In the genomic region with DNA sequence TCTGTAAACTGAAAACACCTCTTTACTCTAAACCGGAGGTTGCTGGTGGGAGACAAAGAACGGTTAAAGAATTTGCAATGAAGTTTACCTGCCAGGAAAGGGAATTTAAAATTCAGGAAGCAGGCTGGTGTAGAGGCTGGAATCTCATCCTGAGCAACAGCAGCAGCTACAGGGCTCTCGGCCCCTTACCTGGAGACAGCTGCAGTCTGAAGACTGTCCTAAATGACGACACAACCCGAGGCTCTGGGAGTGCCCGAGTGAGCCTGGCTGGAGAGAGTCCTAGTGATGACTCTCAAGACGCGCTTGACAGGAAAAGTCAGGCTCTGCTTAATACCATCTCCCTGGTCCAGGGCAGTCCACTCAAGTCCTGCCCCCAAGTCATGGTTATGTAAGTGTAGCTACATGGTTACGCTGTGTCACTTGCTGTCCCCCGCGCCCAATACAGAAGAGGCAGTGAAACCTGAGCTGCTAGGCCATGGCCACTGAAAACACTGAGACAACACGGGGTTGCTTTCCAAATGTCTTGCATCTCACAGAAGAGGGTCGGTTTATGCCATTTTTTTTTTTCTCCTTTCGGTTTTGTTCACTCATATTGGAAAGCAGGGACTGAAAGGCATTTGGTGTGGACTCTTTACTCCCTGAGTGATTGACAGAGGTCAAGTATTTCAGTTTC, we compare ENCODE assay signal across 8 mouse cellular contexts. TPM values are rescaled to one million over a fixed set of nuclear protein-coding genes. Genes with fewer than 3 reads are reported as not detected.
DNase-seq lines count a peak whose midpoint lies in the region; ATAC-seq and TF ChIP-seq lines count a peak whose summit lies in the region.

No protein-coding gene starts in this region.

- H3K9me3 ChIP-seq in embryonic facial prominence, embryonic 15.5 days (replicated peaks) = no peaks in the 10 kb centered on the region
- H3K9me3 ChIP-seq in hindbrain, embryonic 10.5 days = no peaks in the 10 kb centered on the region
- no peaks in the 10 kb centered on the region for H3K9me3 ChIP-seq in lung, embryonic 14.5 days (ENCODE audit: low read depth, low read length)

- H3K4me1 ChIP-seq in cerebellum, adult 2 months (ENCODE audit: control insufficient read depth, insufficient read depth, low read length) = peaks cover 40% of the 10 kb centered on the region
- H3K4me1 ChIP-seq in embryonic facial prominence, embryonic 15.5 days = peaks cover 18% of the 10 kb centered on the region
- peaks cover 39% of the 10 kb centered on the region for H3K4me1 ChIP-seq in hindbrain, embryonic 10.5 days (replicated peaks)
- H3K4me1 ChIP-seq in lung, embryonic 14.5 days (ENCODE audit: insufficient read depth) = 0 out of 2 replicates have a peak, but pooled peaks cover 10% of the 10 kb centered on the region

- DNase-seq in cerebellum, adult 2 months = peak in 1 of 2 experiments; percentile 47
- DNase-seq in cerebellum, postnatal 25 days = no peak
- peak; percentile 88 for DNase-seq in 416B (ENCODE audit: low read depth)
- DNase-seq in hindbrain, embryonic 10.5 days (ENCODE audit: low spot score) = peak; percentile 30
- no peak for DNase-seq in lung, embryonic 14.5 days
- no peak for DNase-seq in retina, postnatal 1 day
- no peak for DNase-seq in layer of hippocampus, adult 9-11 months

- 16% methylated on average over 14 of the region's 14 CpGs for WGBS in cerebellum, adult 2 months
- WGBS in embryonic facial prominence, embryonic 15.5 days = 16% methylated on average over 14 of the region's 14 CpGs
- WGBS in hindbrain, embryonic 10.5 days = 31% methylated on average over 14 of the region's 14 CpGs
- WGBS in lung, embryonic 14.5 days = 24% methylated on average over 14 of the region's 14 CpGs

- TF ChIP-seq CTCF in cerebellum, adult 2 months (IDR thresholded peaks at IDR 0.05; ENCODE audit: borderline replicate concordance, insufficient read depth, low read depth, low read length) = no peak
- TF ChIP-seq CTCF in lung, embryonic 14.5 days (IDR thresholded peaks at IDR 0.05; ENCODE audit: low read depth) = no peak

- no peak; the same call in 1 of the 2 replicates for ATAC-seq in embryonic facial prominence, embryonic 15.5 days (ENCODE audit: insufficient number of reproducible peaks, low FRiP score, low TSS enrichment, low read depth)
- no peak for ATAC-seq in lung, embryonic 14.5 days (ENCODE audit: insufficient read depth)

- H3K4me2 ChIP-seq in embryonic facial prominence, embryonic 15.5 days (replicated peaks) = peak overlapping the region; percentile 19
- H3K4me2 ChIP-seq in lung, embryonic 14.5 days = no peak overlapping the region; the same call in 1 of the 2 replicates

- H3K36me3 ChIP-seq in embryonic facial prominence, embryonic 15.5 days = no peaks in the 10 kb centered on the region
- no peaks in the 10 kb centered on the region for H3K36me3 ChIP-seq in hindbrain, embryonic 10.5 days
- no peaks in the 10 kb centered on the region for H3K36me3 ChIP-seq in lung, embryonic 14.5 days (ENCODE audit: insufficient read depth)

- no peaks in the 10 kb centered on the region for H3K27me3 ChIP-seq in cerebellum, adult 2 months (ENCODE audit: control insufficient read depth, insufficient read depth, low read length)
- no peaks in the 10 kb centered on the region for H3K27me3 ChIP-seq in embryonic facial prominence, embryonic 15.5 days
- H3K27me3 ChIP-seq in hindbrain, embryonic 10.5 days (ENCODE audit: insufficient read depth, poor library complexity, severe bottlenecking) = no peaks in the 10 kb centered on the region
- no peaks in the 10 kb centered on the region for H3K27me3 ChIP-seq in lung, embryonic 14.5 days (ENCODE audit: insufficient read depth, low read length)

- no peak overlapping the region for H3K9ac ChIP-seq in embryonic facial prominence, embryonic 15.5 days
- H3K9ac ChIP-seq in lung, embryonic 14.5 days = no peak overlapping the region

- H3K4me3 ChIP-seq in cerebellum, adult 2 months (replicated peaks; ENCODE audit: insufficient read depth, low read depth, low read length) = no peak overlapping the region
- peak overlapping the region; percentile 7 for H3K4me3 ChIP-seq in embryonic facial prominence, embryonic 15.5 days (replicated peaks)
- peak overlapping the region; percentile 11; the same call in 1 of the 2 replicates for H3K4me3 ChIP-seq in hindbrain, embryonic 10.5 days
- no peak overlapping the region for H3K4me3 ChIP-seq in lung, embryonic 14.5 days (ENCODE audit: low read depth, low read length)

- peak overlapping the region; percentile 66 for H3K27ac ChIP-seq in cerebellum, adult 2 months (ENCODE audit: insufficient read depth, low read length)
- H3K27ac ChIP-seq in embryonic facial prominence, embryonic 15.5 days (replicated peaks) = peak overlapping the region; percentile 74
- H3K27ac ChIP-seq in hindbrain, embryonic 10.5 days = peak overlapping the region; percentile 29
- peak overlapping the region; percentile 15; the same call in 1 of the 2 replicates for H3K27ac ChIP-seq in lung, embryonic 14.5 days (ENCODE audit: low read depth)

- no peak for TF ChIP-seq POLR2A in cerebellum, adult 2 months (IDR thresholded peaks at IDR 0.05; ENCODE audit: borderline replicate concordance, insufficient read depth, low read length)

RNA-seq across cellular contexts. Expression of gene Clip1, which starts 13.5 kb away (rescaled TPM):
- polyA plus RNA-seq in cerebellum, adult 2 months (2012; rRNA removed) = 117 and 128 TPM in 2 replicates
- 43.0 and 44.7 TPM in 2 replicates for polyA plus RNA-seq in embryonic facial prominence, embryonic 15.5 days (2015; fragmentation: Nextera tagmentation; extraction: Ambion mirVana)
- 44.4 and 52.0 TPM in 2 replicates for polyA plus RNA-seq in hindbrain, embryonic 10.5 days (2016; fragmentation: Nextera tagmentation; extraction: Ambion mirVana)
- 33.8 and 33.9 TPM in 2 replicates for polyA plus RNA-seq in lung, embryonic 14.5 days (2014; fragmentation: Nextera tagmentation; extraction: Ambion mirVana)

RNA-seq across cellular contexts. Expression of gene Zcchc8, which starts 50.0 kb away (rescaled TPM):
- 60.4 and 63.5 TPM in 2 replicates for polyA plus RNA-seq in cerebellum, adult 2 months (2012; rRNA removed)
- 66.6 and 73.6 TPM in 2 replicates for polyA plus RNA-seq in embryonic facial prominence, embryonic 15.5 days (2015; fragmentation: Nextera tagmentation; extraction: Ambion mirVana)
- 77.4 and 92.5 TPM in 2 replicates for polyA plus RNA-seq in hindbrain, embryonic 10.5 days (2016; fragmentation: Nextera tagmentation; extraction: Ambion mirVana)
- 92.0 and 95.1 TPM in 2 replicates for polyA plus RNA-seq in lung, embryonic 14.5 days (2014; fragmentation: Nextera tagmentation; extraction: Ambion mirVana)

Comparison
In these comparisons a context has a peak if more than half of its experiments do, and no peak if none do; other contexts are left out.
1. DNase-seq: peak in 416B (single experiment) and hindbrain, embryonic 10.5 days (single experiment); none in cerebellum, postnatal 25 days (0 of 2), lung, embryonic 14.5 days (single experiment), retina, postnatal 1 day (single experiment) and layer of hippocampus, adult 9-11 months (single experiment).
2. H3K27ac ChIP-seq: peak in every context shown above with its lines; median percentile 74 in embryonic facial prominence, embryonic 15.5 days; 66 in cerebellum, adult 2 months; 29 in hindbrain, embryonic 10.5 days; 15 in lung, embryonic 14.5 days.
3. H3K4me3 ChIP-seq: peak in embryonic facial prominence, embryonic 15.5 days (single experiment) and hindbrain, embryonic 10.5 days (single experiment); none in cerebellum, adult 2 months (single experiment) and lung, embryonic 14.5 days (single experiment).